Mouse (Mus musculus) lung, postnatal 14 days (tissue): ENCODE results near the gene Sh3gl3.

ENCODE experiments used
- DNase-seq: peaks from one replicate; pipeline ENCODE4 v3.0.0; 2021

Gene Sh3gl3

DNA sequence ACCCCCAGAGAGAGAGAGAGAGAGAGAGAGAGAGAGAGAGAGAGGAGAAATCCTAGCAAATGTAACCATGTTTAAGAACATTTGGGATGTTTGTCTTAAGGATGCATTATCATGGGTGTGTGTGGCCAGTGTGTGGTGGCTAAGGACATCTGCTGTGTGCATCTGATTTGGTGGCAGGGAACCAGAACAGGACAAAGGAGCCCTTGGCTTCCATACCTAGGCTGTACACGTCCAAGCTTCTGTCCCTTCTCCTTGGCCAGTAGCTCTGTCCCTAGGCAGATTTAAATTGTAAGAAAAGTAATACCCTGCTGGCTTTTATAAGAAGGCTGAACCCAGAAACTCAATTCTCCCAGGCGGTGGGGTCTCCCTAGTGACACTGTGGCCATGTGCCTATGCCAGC is 121.0 kb downstream of the Sh3gl3 start:
- no peak for DNase-seq

DNA sequence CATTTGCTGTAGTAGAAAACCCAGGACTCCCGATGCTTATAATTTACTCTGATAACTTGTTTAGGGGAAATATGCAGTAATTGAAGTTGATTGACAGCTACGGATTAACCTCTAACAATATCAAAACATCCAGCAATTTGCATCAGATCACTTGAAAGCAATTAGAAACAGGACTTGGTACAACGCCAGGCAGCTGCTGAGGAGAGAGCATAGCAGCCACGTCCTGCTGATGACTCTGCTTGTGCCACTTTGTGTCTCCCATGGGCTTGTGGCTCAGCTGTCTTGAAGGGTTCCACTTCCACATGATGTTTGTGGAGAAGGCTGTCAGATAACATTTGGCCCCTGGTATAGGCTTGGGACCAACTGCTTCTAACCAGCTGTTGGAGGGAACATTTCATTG is 134.8 kb downstream of the Sh3gl3 start:
- no peak for DNase-seq

DNA sequence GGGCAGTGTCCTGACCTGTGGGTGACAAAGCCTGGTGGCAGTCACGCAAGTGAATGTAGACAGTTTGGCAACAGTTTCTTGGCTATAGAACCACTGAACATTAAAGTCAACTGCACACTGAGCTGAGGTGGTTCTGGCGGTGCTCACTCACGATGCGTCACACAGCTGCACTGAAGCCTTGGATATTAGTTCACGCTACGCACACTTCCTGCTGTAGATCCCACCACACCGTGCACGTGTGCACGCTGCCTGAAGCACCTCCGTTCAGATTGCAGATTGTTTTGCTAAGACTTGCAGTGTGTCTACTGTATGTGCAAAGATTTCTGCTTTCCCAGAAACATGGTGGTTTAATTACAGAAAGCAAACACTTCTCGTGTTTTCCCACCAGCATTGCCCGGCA is 144.9 kb downstream of the Sh3gl3 start:
- no peak for DNase-seq

GRCm38 (mm10) chr7:82326616-82327015 is 153.0 kb downstream of the Sh3gl3 start:
- no peak for DNase-seq

- DNase-seq: no peak
Observed at GRCm38 (mm10) chr7:82327201-82327600, 153.6 kb downstream of the Sh3gl3 start.

DNA sequence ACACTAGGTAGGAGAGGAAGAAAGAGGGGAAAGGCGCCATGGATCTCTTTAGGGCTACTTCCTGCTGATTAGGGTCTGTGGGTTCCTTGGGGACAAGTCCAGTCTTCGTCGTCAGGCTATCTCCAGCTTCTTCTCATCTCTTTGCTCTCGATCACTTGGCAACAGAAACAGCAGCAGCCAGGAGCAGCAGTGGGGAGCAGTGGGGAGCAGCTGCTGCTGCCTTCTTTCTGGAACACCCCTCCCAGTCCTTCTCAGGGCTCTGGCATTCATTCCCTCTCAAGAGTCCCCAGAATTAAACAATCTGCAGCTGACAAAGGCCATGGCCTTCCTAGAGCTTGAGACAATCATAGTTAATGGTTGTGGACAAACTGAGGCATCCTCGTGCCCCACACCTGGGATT is 154.2 kb downstream of the Sh3gl3 start:
- no peak for DNase-seq

- no peak for DNase-seq
Observed at GRCm38 (mm10) chr7:82329831-82330230, 156.2 kb downstream of the Sh3gl3 start.

DNA sequence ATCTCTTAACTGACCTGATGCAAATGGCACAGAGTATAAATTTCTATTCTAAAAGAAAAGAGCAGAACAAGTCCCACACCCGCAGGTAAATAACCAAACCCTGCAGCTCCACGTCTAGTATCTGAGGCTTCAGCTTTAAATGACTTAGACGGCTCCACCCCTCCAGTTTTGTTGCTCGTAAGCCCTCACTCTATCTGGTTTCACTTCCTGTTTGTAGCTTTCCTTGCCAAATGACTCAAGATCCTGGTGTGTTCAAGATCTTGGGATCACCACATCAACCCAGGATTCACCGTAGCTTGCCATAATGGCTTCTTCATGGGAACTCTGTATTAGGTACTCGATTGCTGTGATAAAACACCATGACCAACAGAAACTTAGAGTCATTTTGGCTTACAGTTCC is 157.2 kb downstream of the Sh3gl3 start:
- no peak for DNase-seq

DNA sequence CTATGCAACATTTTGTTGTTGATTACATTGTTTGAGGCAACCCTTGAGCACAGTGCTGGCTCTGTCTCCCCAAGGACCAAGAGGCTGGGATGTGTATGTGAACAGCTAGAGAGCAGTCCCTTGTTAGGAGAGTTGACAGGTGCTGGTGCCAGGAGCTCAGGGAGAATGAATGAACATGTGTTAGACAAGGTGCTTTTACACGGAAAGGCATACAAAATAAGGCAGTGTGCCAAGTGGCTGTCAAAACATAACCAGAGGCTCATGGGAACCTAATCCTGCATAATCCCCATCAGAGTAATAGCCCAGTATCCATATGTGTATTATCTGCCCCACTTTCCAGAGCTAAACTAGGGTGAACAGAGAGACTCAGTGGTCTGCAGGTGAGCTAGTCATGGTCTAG is 160.4 kb downstream of the Sh3gl3 start:
- DNase-seq: no peak

DNA sequence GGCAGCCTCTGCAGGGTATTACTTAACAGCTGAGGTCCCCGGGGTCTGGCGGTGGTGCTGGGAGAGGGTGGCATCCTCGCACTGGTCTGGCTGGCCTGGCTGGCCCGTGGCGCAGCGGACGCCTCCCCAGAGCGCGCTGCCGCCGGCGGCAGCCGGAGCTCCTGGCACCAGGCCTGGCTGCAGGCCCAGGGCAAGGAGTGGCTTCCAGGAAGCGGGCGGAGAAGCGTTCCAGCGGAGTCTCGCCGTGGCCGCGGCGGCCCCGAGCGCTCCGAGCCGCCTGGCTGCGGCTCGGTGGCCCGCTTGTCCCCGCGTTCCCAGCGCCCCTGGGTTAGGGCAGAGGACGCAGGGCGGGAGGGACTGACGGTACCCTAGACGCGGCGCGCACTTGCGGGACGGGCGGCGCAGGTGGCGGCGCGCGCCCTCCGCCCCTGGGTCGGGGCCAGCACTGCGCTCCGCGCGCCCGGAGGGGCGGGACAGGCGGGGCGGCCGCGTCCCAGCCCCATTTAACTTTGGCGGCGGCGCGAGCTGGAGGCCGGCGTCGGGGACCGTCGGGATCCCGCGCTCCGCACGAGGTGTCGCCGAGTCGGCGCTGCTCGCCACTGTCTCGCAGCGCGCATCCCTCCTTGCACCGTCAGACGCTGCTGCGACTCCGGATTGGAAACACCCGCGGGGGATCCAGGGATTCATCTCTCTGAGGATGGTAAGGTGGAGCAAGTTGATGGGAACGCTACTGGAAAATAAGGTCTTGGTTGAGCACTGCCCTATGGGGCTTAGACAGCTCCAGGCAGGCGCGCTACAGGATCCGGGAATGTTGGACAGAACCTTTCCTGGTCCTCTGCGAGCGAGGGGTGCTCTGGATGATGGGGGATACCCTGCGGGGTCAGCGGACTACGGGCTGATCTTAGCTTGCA is 161.8 kb downstream of the Sh3gl3 start, which contains the start of gene Adamtsl3:
Adamtsl3 (plus strand) TSS at position 484 of the 911 bp plus-strand sequence.
- DNase-seq: peak; percentile 64

- DNase-seq: peak; percentile 32
Observed at GRCm38 (mm10) chr7:82336132-82336531, 162.5 kb downstream of the Sh3gl3 start.

DNA sequence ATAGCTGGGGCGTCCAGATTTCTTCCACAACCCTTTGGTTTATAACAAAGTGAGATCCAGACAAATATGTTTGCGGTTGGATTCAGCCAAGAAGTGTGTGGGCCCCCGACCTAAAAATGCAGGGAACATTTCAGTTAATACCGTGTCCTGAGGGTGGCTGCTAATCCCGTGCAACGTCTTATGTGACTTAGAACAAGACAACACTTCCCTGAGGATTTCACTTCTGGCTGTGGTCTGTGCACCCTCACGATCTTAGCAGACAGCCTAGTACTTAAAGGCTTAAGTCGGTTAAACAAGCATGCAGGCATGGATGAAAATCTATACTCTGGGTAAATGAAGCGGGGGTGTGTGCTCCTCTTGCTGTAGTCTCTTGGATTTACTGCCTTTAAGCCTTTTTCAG is 164.5 kb downstream of the Sh3gl3 start:
- DNase-seq: no peak

DNA sequence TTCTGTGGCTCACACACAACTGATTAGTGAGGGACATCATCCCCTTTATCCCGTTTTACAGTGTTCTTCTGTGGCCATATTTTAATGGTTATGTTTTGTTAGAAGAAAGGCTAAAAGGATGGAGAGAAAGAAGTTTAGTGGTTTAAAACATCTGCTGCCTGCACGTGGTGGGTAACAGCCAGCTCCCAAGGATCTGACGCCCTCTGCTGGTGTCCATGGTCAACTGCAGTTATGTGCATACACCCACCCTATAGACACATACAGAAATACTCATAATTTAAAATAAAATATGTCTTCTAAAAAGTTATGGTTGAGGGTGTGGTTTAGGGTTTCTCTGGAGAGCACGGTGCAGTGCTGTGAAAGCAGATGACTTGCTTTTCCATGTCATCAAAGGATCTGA is 164.9 kb downstream of the Sh3gl3 start:
- DNase-seq: no peak

- DNase-seq: peak; percentile 24
Observed at GRCm38 (mm10) chr7:82339214-82339613, 165.6 kb downstream of the Sh3gl3 start.

DNA sequence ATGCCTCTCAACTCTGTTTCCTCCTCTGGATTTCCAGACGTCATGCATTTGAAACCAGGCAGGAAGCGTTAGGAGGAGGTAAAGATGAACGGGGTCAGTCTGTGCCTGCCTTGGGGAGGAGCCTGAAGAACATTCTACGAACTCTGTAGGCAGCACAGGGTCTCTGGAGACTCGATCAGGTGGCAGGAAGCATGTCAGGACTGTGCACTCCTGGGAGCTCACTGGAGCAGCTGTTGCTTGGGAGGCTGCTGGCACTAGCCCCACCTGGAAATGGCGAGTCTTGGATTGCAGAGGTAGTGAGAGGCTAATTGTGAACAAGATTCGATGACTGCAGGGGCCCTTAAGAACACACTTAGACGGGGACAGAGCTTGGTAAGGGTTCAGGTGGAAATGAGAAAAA is 167.8 kb downstream of the Sh3gl3 start:
- DNase-seq: no peak

GRCm38 (mm10) chr7:82346706-82347105 is 173.1 kb downstream of the Sh3gl3 start:
- DNase-seq: no peak

DNA sequence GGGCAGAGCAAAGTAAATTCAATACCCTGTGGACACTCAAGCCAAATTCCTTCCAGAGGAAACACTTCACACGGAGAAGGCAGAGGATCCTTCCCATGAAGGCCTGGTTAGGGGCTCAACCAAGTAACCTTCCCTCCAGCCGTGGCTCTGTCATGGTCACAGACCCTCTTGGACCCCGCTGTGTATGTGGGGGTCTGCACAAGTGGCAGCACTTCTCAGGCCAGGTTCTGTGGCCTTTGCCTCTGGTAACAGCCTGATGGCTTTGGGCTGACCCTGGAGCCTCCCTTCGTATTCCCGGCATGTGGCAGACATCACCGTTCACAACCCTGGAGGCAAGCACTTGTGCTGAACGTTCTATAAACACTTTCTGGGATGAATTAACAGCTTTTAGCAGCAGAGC is 176.2 kb downstream of the Sh3gl3 start:
- no peak for DNase-seq

DNA sequence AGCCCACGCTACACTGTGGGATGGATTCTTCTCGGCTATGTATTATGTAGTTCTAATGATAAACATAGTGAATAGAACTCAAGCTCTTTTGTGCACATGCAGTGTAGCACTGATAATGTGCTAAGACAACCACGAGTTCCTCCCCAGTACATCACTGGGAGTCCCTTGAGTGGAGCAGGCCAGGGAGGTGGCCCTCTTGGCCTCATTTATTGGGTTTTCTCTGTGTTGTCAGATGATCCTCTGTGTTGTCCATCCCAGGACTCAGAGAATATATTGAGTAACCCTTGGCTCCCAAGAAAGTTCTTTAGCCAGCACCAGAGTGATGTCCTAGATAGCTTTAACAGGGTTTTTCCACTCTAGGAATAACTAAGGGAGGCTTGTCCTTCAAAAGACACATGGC is 176.8 kb downstream of the Sh3gl3 start:
- no peak for DNase-seq
